Mouse (Mus musculus) ES-Bruce4 (cell line): ENCODE data around the gene Olfr560.

ENCODE experiments used
- CTCF ChIP-seq: IDR thresholded peaks from one replicate; pipeline ENCODE4 v1.8.1; 2011; ENCODE audit warnings: low read depth, low read length
- EP300 ChIP-seq: IDR thresholded peaks from 2 replicates; pipeline ENCODE4 v1.6.1; 2011; ENCODE audit warnings: low read depth, low read length; ENCODE audit not compliant: insufficient read depth
- POLR2A ChIP-seq: IDR thresholded peaks from one replicate; pipeline ENCODE4 v1.8.1; 2011; ENCODE audit warnings: low read length; ENCODE audit not compliant: insufficient read depth

GRCm38 (mm10) chr7:102727391-102727790 lies 31.8 kb downstream of the Olfr560 start, which contains the start of gene Olfr559:
- TF ChIP-seq CTCF: no peak
- no peak for TF ChIP-seq EP300
- no peak for TF ChIP-seq POLR2A
